Mouse (Mus musculus): ENCODE results near the gene Phf5a.
"Not testable (repeated sequence)": the region's sequence is repeated elsewhere in the genome, so short reads cannot be mapped to it uniquely, and the experiment has no call there.

The Phf5a gene

DNA sequence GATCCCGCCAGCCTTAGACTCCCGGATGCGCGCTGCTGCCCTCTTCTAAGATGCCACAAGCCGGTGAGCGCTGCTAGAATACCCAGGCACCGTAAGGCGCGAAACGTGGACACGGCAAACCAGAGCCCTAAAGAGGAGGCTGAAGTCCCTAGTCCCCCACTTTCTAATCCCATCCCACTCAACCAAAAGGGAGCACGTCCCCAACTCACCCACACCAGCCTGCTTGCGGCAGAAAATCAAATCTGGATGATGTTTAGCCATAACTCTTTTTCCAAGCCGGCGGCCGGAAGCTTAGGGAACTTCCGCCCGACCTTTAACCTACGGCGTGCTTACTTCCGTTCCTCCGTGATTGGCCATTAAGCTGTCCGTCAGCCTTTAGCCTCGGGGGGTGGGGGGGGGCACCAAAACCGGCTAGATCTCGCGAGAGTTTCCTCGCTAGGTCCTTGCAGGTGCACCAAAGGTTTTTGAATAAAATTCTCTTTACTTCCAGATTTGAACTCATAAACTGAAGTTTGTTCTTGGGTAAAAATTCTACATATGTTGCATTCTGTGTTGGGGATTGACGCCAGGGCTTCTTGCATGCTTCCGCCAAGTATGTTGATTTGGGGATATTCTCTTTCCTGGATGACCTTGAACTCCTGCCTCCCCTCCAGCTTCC, at the start of gene Phf5a:
Gene Phf5a (minus strand): TSS at position 308 of the 658 bp plus-strand sequence.
- DNase-seq = peak; percentile 91

DNA sequence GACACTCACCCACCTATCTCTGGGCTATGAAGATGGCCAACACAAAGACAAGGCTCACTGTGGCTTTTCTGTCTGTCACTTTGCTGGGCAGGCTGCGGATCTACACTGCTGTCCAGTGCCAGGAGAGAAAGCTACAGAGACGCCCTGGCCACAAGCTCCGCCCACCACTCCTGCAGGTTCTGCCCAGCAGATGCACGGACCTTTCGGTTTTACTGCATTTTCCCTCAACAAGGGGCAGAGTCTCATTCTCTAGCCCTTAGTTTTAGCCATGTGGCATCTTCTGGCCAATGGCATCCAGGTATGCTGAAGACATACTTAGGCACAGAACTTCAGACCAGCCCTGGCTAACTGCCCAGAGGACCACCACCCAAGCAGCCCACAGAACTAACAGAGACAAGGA, 49.5 kb upstream of the Phf5a start:
- DNase-seq = peak; percentile 64 to 69

DNA sequence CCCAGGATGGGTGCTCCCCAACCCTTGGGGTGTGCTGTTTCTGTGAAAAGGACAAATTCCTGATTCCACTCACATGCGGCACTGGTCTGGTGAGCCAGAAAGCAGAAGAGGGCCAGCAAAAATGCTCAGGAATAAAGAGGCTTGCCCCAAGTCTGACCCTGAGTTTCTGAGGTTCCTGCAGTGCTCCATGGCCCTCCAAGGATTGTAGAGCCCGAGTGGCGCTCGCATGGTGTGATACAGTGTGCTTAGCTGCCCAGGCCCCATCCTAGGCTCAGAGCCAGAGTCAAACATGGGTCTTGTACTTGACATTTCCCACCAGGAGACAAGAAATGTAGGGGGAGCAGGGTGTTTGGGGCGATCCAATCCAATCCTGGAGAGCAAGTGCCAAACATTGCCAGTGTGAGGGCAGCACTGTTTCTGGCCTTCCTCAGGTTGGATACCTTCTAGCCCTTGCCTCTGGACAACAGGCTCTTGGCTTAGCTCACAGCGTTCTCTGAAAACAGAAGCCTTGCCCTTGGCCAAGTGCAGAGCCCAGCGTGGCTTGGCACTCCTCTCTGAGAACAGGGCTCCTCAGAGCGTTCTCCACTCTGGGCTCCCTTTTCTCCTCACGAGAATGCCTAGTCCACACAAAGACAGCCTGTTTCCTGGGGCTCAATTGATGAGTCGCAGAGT, 49.0 kb upstream of the Phf5a start:
- DNase-seq = peak; percentile 83 to 86

DNA sequence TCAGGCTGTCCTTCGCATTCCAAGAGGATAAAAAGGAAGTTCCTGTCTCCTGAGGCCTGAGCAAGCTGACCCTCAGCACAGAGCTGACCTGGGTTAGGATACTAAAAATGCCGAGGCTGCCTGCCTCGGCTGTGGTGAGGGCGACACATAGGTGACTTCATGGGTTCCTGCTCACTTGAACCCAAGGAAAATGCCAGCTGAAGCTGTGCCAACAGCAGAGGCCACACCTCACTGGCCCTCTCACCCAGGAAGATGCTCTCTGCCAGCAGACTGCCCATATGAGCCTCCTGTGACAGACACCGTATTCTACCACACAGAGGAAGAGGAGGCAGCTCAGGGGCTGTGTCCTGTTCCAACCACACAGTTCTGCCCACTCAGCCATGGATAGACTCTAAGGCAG, 47.4 kb upstream of the Phf5a start:
- DNase-seq = peak; percentile 62

DNA sequence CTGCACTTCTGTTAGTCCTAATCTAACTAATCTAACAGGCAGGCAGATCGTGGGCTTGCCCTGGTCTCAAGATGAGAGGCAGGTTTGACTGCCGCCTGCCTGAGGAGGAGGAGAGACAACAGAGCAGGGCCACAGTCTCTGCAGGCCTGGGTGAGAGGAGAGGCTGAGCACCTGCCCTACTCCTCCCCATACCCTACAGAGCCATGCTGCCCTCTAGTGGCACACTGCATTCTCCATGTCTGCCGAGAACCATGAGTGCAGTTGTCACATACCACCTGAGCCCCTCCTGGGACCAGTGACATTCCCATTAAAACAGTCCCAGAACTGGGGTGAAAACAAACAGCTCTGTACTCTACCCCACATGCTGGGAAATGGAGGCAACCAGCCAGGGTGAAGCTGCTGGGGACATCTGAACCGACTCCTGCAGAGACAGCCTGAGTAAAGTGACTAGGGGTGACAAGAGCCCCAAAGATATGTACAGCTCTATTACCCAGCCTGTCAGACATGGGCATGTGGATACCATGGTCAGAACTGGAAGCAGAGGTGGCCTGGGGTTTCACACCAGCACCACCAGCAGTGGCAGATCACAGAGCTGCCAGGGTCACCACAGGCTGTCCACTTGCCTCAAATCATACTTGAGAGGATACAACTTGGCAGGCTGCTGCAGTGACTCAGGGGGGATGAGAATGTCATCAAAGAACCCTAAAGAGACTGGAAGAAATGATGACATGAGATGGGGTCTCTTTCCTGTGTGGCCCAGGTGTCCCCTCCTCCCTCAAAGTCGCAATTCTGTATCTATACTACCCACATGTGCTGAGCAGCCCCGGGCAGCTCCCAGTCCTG, 46.1 kb upstream of the Phf5a start:
- peak; percentile 86 for DNase-seq

DNA sequence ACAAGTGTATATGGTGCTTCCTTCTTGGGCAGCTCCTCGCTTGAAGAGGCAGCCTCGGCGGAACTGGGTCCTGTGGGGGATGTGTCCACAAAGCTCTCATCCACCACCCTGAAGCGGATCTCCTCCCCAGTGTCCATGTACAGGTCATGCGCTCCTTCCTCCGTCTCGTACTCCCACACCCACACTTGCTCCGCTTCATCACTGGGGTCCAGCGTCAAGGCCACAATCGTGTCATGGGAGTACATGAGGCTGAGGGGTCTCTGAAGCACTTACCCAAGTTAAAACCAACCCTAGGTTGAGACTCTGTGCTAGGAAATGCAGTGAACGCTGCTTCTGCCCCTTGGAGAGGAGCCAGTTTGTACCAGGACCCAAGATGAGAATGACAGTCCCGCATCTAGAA, 45.5 kb upstream of the Phf5a start:
- no peak for DNase-seq

DNA sequence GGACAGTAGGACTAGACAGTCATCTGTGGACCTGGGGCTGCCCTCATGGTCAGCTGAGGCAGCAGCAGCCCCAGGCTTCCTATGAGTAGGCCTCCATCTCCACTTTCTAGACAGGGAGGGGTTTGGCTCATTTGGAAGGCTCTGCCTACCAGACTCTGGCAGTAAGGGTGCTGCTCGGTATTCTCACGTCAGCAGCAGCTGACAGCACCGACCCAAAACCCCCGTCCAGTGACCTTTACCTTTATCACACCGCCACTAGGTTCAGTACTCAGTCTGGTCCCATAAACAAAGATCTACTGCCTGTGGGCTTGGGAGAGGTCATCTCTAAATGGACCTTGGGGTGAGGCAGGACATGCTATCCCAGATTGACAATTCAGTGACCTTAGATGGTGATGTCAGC, 44.0 kb upstream of the Phf5a start:
- DNase-seq = no peak

DNA sequence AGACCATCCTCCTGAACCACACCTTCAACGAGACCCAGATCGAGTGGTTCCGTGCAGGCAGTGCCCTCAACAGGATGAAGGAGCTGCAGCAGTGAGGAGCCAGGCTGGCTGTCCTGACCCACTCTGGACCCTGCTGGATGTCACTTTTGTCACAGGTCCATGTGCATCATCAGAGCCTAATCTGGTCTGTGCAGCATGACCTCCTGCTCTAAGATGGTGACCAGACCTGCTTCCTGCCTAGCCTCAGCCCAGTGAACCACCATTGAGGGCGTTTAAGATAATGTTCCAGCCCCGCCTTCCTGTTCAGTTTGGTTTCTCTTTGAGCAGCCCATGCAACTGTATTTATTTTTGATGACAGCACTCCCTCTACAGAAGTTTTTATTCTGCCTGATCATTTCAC, 43.0 kb upstream of the Phf5a start:
- DNase-seq = no peak

DNA sequence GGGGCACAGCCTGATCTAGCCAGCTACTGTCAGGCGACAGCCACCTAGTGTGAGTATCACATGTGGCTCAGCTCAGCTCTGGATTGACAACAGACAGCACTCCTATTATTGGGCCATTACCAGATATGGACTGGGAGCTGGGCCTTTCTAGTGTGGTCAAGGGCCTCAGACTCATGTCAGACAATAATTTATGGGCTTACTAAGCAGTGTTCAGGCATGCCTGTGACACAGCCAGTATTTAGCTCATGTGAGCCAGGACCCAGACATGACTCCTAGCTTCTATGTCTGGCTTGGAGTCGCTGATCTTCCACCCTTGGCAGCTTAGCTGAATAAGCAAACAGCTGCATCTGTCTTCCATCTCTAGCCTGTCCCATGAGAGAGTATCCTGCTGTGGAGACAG, 40.8 kb upstream of the Phf5a start:
- DNase-seq = no peak

DNA sequence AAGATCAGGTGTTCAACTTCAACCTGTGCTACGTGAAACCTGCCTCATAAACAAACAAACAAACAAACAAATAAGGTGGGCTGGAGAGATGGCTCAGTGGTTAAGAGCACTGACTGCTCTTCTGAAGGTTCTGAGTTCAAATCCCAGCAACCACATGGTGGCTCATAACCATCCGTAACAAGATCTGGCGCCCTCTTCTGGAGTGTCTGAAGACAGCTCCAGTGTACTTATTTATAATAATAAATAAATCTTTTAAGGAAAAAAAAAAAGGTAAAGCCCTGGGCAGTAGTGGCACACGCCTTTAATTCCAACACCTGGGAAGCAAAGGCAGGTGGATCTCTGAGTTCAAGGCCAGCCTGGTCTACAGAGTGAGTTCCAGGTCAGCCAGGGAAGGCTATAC, 37.1 kb upstream of the Phf5a start:
- DNase-seq = not testable (repeated sequence)

DNA sequence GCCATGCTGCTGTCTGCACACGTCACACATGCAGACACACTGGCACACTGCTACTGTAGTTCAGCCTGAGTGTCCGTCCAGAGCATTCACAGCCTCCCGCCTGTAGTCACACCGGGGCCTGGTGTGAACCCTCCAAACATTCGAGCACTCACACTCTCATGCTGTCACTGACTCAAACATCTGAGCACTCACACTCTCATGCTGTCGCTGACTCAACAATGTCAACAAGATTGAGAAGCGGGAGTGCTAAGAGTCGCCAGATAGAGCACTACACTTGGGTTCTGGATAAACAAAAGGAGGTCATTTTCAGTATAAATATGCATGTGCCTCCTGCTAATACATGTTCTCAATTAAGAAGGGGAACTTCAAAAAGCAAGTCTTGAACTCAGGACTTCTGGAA, 36.2 kb upstream of the Phf5a start:
- DNase-seq = no peak

DNA sequence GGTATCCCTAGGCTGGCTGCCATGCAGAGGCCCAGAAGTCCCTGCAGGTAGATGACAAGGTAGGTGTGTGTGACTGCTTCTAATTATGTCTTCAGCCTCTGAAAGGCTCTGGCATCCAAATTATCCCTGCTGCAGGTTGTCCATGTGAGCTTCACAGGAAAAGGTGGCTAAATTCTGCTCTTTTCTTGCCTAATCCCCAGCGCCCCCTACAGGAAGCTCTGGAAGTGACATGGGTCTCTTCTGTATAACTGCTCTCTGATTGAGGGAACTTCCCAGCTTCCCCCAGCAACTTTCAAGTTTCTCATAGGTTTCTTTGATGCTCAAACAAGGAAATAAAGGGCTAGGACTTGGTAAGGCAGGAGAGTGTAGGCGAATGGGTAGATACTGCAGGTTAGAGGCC, 33.2 kb upstream of the Phf5a start:
- peak; percentile 90 to 94 for DNase-seq

DNA sequence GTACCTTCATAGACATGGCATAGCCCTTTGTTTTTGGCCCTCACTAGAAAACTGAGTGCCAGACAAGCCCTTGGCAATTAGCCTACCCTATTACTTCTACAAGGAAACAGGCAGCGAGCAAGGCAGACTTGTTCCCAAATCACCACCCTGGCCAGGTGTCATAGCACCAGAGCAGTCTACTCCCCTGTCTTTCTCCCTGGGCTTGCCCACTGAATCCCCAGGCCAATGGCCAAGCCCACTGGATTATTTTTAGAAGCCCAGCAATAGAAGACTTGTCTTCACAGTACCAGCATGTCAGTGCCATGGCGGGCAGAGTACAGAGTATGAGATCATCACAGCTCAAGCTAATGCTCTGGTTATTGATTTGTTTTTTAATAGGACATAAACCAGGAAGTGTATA, 27.0 kb upstream of the Phf5a start:
- peak; percentile 60 to 68 for DNase-seq

DNA sequence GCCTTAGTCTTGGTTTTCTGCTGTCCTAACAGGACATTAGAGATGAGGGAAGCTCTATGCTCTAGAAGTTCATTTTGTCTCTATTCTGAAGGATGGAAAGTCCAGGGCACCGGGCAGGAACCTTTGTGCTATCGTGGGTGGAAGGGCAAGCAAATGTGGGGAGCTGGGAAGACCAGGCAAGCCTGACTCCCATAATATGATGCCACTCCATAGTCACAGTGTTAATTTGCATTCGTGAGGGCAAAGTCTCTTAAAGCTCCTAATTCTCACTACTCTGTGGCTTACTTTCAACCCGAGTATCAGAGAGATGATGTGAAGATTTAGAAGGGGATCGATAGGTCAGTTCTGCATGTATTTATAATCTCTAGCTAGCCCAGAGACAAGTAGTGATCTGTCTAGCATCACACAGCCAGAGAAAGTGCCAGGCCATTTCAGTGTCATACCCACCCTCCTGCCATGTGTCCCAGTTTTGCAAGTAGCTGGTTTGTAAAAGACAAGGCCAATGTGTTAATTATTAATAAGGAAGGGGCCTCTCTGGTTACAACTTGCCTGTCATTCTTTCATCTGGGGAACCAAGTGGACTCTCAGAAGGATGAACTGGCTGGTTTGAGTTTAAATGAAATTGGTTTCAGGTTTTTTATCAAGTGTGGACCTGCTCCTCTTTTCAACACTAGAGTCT, 26.0 kb upstream of the Phf5a start:
- no peak for DNase-seq

DNA sequence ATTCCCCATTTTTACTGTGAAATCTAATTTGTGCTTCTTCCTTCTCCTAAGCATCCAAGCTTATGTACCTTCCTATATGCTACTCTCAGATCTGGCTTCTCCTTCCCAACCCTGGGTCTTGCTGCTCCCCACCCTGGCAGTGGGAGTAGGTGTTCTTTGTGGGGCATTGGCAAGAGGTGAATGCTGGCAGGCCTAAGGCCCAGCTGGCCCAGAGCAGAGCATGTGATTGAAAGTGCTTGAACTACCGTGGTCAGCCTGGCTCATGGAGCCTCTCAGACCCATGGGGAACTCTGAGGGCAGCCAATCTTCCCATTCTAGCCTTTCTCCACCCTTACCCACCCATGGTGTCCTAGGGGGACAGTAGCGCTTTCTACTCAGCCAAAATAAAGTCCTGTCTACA, 24.7 kb upstream of the Phf5a start:
- DNase-seq = peak in 1 of 2 experiments; percentile 28

DNA sequence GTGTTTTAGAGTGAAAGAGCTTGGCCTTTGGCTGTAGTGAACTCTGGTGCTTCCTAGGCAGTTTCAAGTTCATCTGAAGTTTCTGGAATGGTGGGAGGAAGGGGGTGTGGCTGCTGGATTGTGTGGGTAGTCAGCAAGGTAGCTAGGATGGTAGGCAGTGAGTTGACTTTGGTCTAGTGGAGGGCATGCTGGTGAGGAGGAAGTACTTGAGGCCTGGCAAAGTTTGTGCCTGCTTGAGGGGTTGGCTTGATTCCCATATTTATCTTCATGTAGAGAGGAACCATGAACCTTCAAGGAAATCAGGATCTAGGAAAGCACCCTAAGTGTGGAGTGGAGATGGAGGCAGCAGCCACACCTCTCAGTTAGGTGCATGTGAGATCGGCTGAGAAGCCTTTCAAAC, 22.3 kb upstream of the Phf5a start:
- DNase-seq = no peak

DNA sequence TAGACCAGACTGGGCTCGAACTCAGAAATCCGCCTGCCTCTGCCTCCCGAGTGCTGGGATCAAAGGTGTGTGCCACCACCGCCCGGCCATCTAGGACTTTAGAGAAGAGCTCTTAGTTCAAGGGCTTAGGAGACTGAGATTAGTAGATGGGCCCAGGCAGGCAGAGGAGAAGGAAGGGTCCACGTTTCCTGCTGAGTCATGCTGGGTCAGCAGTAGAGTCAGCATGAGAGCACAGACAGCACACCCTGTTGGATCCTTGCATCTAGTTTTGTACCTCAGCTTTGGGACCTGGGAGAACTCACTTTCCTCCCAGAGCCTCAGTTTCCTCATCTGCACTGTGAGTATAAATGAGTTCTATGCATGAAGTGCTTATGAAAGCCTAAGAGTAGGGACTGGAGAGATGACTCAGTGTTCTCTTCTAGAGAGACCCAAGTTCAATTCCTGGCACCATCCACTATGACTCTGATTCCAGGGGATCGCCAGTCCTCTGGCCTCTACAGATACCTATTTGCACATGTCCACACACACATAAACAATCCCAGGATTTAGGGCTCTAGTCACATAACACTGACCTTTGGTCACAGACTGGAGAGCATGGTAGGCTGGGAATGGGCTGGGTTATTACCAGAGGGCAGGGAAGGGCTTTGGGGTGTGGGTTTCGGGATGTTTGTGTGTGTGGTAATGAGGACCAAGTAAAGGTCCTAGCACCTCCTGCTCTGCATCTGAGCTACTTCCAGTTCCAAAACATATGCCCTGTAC, 20.3 kb upstream of the Phf5a start:
- no peak for DNase-seq

DNA sequence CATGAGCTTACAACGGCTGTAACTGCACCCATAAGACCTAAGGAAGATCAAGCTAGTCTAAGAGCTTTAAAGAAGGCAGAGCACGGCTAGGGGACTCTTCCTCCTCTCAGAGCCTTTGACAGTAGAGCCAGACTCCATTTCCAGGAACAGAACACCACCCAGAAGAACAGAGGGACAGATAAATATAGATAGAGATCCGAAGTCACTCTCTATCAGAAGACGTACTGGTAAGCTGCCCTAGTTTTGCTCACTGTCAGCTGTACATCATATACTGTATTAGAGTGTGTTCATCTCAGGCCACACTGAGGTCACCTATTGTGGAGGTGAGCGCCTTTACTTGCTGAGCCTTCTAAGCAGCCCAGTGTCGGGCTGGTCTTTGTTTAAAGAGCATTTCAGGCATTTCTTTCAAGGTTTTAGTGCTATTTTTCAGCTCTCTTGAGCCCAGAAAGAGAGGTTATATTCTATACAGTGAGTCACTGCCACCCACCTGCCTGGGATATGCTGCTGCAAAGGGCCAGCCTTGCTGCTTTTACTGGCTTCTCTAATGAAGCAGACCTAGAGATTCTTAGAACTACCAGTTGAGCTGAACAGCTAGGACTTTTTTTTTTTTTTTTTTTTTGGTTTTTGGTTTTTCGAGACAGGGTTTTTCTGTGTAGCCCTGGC, 19.6 kb upstream of the Phf5a start:
- no peak for DNase-seq

DNA sequence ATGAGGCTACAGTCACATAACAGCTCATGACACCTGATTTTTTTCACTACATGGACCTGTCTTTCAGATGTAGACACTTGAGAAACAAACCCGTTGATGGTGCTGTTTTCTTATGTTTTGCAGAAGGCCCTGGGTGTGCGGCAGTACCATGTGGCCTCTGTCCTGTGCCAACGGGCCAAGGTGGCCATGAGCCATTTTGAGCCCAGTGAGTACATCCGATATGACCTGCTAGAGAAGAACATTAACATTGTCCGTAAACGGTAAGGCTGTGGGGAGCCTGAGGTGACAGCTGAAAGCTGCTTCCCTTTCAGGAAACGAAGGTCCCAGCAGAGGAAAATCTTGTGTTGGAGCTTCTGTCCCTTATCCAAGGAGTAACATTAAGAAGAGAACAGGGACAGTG, 17.5 kb upstream of the Phf5a start:
- no peak for DNase-seq

DNA sequence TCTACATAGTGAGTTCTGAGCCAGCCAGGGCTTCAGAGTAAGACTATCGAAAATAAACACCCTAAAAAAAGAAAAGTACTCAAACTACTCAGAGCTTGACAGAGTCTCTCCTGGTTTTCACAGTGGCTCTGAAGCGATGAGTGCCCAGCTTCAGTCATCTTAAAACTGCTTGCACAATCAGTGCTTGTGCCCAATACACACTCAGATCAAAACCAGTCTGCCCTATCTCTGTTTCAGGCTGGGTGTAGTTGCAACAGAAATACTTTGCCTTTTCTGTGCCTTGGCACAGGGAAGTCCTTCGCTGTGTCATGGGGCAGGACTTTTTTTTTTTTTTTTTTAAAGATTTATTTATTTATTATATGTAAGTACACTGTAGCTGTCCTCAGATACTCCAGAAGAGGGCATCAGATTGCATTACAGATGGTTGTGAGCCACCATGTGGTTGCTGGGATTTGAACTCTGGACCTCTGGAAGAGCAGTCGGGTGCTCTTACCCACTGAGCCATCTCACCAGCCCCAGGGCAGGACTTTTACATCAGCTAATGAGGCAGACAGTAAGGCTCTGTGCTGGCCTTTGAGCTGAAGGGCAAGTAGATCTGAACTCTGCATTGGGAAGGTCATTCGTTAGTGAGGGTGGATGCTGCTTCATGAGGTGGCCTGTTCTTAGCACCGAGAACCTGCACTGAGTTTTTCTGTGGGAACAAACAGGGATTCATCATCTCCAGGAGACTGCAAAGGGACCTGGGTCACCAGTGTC, 15.3 kb upstream of the Phf5a start:
- no peak for DNase-seq

DNA sequence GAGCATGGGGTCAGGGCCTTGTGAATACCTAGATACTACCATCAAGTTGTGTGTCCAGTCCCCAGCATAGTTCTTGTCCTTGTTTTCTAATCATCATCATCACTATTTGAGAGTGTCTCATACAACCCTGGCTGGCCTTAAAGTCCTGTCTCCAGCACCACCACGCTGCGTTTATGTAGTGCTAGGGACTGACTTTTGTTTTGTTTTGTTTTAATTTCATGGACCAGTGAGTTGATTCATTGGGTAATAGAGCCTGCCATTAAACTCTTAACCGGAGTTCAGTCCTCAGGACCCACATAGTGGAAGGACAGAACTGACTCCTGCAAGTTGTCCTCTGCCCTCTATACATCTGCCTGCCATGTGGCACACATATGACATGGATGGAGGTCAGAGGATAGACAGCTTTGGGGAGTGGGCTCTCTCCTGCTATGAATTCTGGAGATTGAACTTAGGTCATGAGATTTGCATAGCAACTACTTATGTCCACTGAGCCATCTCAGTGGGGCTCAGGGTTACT, 13.8 kb upstream of the Phf5a start:
- DNase-seq = no peak
